In genomic region chr10:98837289-98838181, GRCm38 (mm10) we compare ENCODE assay signal across 33 mouse cellular contexts.
DNase-seq lines count a peak whose midpoint lies in the region; ATAC-seq and TF ChIP-seq lines count a peak whose summit lies in the region.
"Had no signal": no experiment of that assay in that cellular context is flagged by ENCODE, and none has a peak within 500 bp of the region (broad histone marks: within the 10 kb centered on the region; RNA-seq: fewer than 3 reads in every experiment).

No protein-coding gene starts in this region.

- no peaks in the 10 kb centered on the region for H3K27me3 ChIP-seq in midbrain, embryonic 15.5 days (replicated peaks)
- no peaks in the 10 kb centered on the region for H3K27me3 ChIP-seq in midbrain, embryonic 10.5 days (ENCODE audit: low read depth, poor library complexity, severe bottlenecking)
- no peaks in the 10 kb centered on the region for H3K27me3 ChIP-seq in G1E (ENCODE audit: insufficient read depth, low read length)
- H3K27me3 ChIP-seq in liver, embryonic 14.5 days (ENCODE audit: control insufficient read depth, insufficient read depth, low read length) = no peaks in the 10 kb centered on the region
- H3K27me3 ChIP-seq: embryonic facial prominence, embryonic 15.5 days; forebrain, embryonic 13.5 days; hindbrain, embryonic 15.5 days; kidney, embryonic 15.5 days; limb, embryonic 13.5 days; Patski had no signal

- no peaks in the 10 kb centered on the region for H3K4me1 ChIP-seq in midbrain, embryonic 15.5 days
- H3K4me1 ChIP-seq in midbrain, embryonic 10.5 days = no peaks in the 10 kb centered on the region
- peaks cover 19% of the 10 kb centered on the region for H3K4me1 ChIP-seq in G1E (ENCODE audit: insufficient read depth, low read depth, low read length)
- H3K4me1 ChIP-seq in liver, embryonic 14.5 days (replicated peaks; ENCODE audit: control insufficient read depth in 2 of 2, insufficient read depth in 2 of 2, low read length in 1 of 2) = peaks cover 0 to 10% of the 10 kb centered on the region in 2 experiments; a peak in 1 of 4 replicates
- H3K4me1 ChIP-seq: embryonic facial prominence, embryonic 10.5 days; embryonic facial prominence, embryonic 15.5 days; forebrain, embryonic 13.5 days; hindbrain, embryonic 15.5 days; kidney, embryonic 15.5 days; limb, embryonic 13.5 days had no signal

- 0 out of 2 replicates have a peak, but pooled peaks have one; percentile 11 for ATAC-seq in midbrain, embryonic 15.5 days (replicated peaks)
- ATAC-seq in G1E (ENCODE audit: extremely low read depth, insufficient number of reproducible peaks, low FRiP score, poor library complexity, severe bottlenecking) = peak; percentile 64
- ATAC-seq in liver, embryonic 14.5 days (ENCODE audit: insufficient read depth) = peak; percentile 58; the same call in 1 of the 2 replicates
- ATAC-seq in activated CD4-positive, CD25-positive, alpha-beta regulatory T cell, adult 4 months = no peak
- ATAC-seq: CD4-positive, CD25-positive, alpha-beta regulatory T cell, adult 4 months; forebrain, embryonic 13.5 days; inflammation-experienced regulatory T-cells, adult 6 months; Patski had no signal

- H3K4me3 ChIP-seq in midbrain, embryonic 15.5 days = no peak overlapping the region
- H3K4me3 ChIP-seq in midbrain, embryonic 10.5 days = no peak overlapping the region
- no peak overlapping the region for H3K4me3 ChIP-seq in G1E (ENCODE audit: low read depth, low read length)
- H3K4me3 ChIP-seq in liver, embryonic 14.5 days (ENCODE audit: insufficient read depth in 1 of 2, low read depth in 2 of 2, low read length in 2 of 2) = no peak overlapping the region
- H3K4me3 ChIP-seq: embryonic facial prominence, embryonic 10.5 days; embryonic facial prominence, embryonic 15.5 days; forebrain, embryonic 13.5 days; gastrocnemius, adult 2 months; hindbrain, embryonic 15.5 days; kidney, embryonic 15.5 days; limb, embryonic 13.5 days; myocyte had no signal

- H3K36me3 ChIP-seq in midbrain, embryonic 15.5 days (replicated peaks) = no peaks in the 10 kb centered on the region
- H3K36me3 ChIP-seq in midbrain, embryonic 10.5 days = no peaks in the 10 kb centered on the region
- no peaks in the 10 kb centered on the region for H3K36me3 ChIP-seq in G1E (replicated peaks)
- H3K36me3 ChIP-seq in liver, embryonic 14.5 days (replicated peaks; ENCODE audit: control insufficient read depth, insufficient read depth, low read depth) = no peaks in the 10 kb centered on the region
- H3K36me3 ChIP-seq: embryonic facial prominence, embryonic 10.5 days; embryonic facial prominence, embryonic 15.5 days; hindbrain, embryonic 15.5 days; kidney, embryonic 15.5 days; limb, embryonic 13.5 days had no signal

- H3K4me2 ChIP-seq in midbrain, embryonic 15.5 days = no peak overlapping the region
- H3K4me2 ChIP-seq in liver, embryonic 14.5 days (ENCODE audit: low read depth) = no peak overlapping the region
- H3K4me2 ChIP-seq: embryonic facial prominence, embryonic 15.5 days; forebrain, embryonic 13.5 days; heart, embryonic 11.5 days; hindbrain, embryonic 15.5 days; kidney, embryonic 15.5 days; limb, embryonic 13.5 days; midbrain, embryonic 11.5 days had no signal

- H3K9ac ChIP-seq in midbrain, embryonic 15.5 days = no peak overlapping the region
- H3K9ac ChIP-seq in liver, embryonic 14.5 days (replicated peaks) = no peak overlapping the region
- H3K9ac ChIP-seq: embryonic facial prominence, embryonic 15.5 days; forebrain, embryonic 13.5 days; hindbrain, embryonic 15.5 days; kidney, embryonic 15.5 days; limb, embryonic 13.5 days had no signal

- peak; percentile 57 for TF ChIP-seq EP300 in liver, embryonic 14.5 days (IDR thresholded peaks at IDR 0.05; ENCODE audit: low read depth)

- DNase-seq in midbrain, embryonic 10.5 days (ENCODE audit: low spot score) = no peak
- DNase-seq in G1E (ENCODE audit: low spot score) = no peak
- peak; percentile 27 for DNase-seq in c-Kit-positive CD71-positive TER-119-negative erythroid progenitor cells, embryonic 14.5 days (ENCODE audit: low read depth)
- DNase-seq in liver, embryonic 14.5 days (ENCODE audit: low read depth in 3 of 3, low spot score in 3 of 3) = peak in 1 of 3 experiments; percentile 22
- DNase-seq in kidney, adult 18-20 months = no peak
- no peak for DNase-seq in frontal cortex, postnatal 25 days (ENCODE audit: low spot score in 2 of 2)
- DNase-seq: adrenal gland, postnatal 14 days; cerebellum, adult 2 months; cerebellum, postnatal 25 days; gastrocnemius, adult 2 months; gastrocnemius, postnatal 36 days; heart, adult 18-20 months; heart, postnatal 4 days; kidney, adult 11 months; kidney, postnatal 25 days; lung, postnatal 10 days; right cerebral cortex, postnatal 25 days; thymus, postnatal 4 days had no signal

- 0 out of 2 replicates have a peak, but pooled peaks cover under 1% of the 10 kb centered on the region for H3K9me3 ChIP-seq in midbrain, embryonic 15.5 days
- H3K9me3 ChIP-seq in midbrain, embryonic 10.5 days (replicated peaks) = no peaks in the 10 kb centered on the region; the same call in 1 of the 2 replicates
- H3K9me3 ChIP-seq in G1E (replicated peaks) = no peaks in the 10 kb centered on the region
- H3K9me3 ChIP-seq in liver, embryonic 14.5 days (ENCODE audit: control insufficient read depth, low read length) = no peaks in the 10 kb centered on the region
- H3K9me3 ChIP-seq: embryonic facial prominence, embryonic 15.5 days; hindbrain, embryonic 15.5 days had no signal

- WGBS in midbrain, embryonic 15.5 days = 76% methylated on average over 16 of the region's 16 CpGs
- WGBS in midbrain, embryonic 10.5 days = 85% methylated on average over 16 of the region's 16 CpGs
- 43% methylated on average over 16 of the region's 16 CpGs for WGBS in liver, embryonic 14.5 days (ENCODE audit: insufficient replicate concordance)

- no peak for TF ChIP-seq CTCF in G1E (IDR thresholded peaks at IDR 0.05; ENCODE audit: low read depth, low read length)
- no peak for TF ChIP-seq CTCF in liver, embryonic 14.5 days (IDR thresholded peaks at IDR 0.05; ENCODE audit: low read depth)

- no peak overlapping the region for H3K27ac ChIP-seq in midbrain, embryonic 15.5 days
- H3K27ac ChIP-seq in midbrain, embryonic 10.5 days (replicated peaks) = no peak overlapping the region
- H3K27ac ChIP-seq in liver, embryonic 14.5 days = no peak overlapping the region
- H3K27ac ChIP-seq: embryonic facial prominence, embryonic 10.5 days; embryonic facial prominence, embryonic 15.5 days; forebrain, embryonic 13.5 days; gastrocnemius, adult 2 months; hindbrain, embryonic 15.5 days; kidney, embryonic 15.5 days; limb, embryonic 13.5 days; macrophage had no signal
